Mouse (Mus musculus): ENCODE results near the gene Gtpbp8. TPM values are rescaled to one million over a fixed set of nuclear protein-coding genes. Genes with fewer than 3 reads are reported as not detected.

Gene Gtpbp8
- 11.4 to 13.8 TPM (median 12.3 TPM) in 4 replicates for total RNA-seq (2023; ENCODE audit: inconsistent age)

GRCm38 (mm10) chr16:44745866-44746562 is at the start of gene Gtpbp8:
Gene Gtpbp8 (minus strand): TSS chr16:44746363.

DNA sequence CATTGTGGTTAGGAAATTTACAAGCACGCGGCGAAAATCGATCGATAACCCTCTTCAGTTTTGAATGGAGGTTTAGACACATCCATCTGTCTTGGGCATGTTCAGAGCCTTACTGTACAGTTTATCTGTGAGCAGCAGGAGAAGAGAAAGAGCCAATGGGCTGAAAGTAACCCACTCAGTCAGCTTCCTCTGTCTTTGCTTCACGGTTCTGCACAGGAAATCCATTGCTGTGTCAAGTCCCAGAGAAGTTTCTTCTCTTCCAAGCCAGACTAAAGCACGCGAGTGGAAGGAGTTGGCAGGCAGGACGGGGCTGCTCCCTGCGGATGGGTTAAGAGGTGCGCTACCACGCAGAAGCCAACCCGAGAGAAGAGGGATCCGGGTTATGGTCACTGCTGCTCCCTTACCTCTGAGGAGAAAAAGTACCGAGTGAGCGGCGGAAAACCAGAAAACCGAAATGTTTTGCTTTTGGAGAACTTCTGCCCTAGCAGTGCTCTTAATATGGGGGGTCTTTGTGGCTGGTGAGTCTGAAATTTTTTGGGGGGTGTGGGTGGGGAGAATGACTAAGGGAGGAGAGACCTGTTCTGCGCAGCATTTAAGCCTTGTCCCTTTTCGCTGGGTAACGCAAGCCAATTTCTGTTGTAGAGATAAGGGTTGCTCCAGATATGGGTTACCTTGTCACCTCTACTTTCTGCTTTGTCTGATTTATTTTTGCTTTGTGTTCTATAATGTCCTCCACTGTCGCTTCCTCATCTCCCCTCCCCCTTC is 19.6 kb upstream of the Gtpbp8 start, which contains the start of gene Cd200r1:
Cd200r1 (plus strand) TSS at position 182 of the 765 bp plus-strand sequence.

GRCm38 (mm10) chr16:44724083-44724787 is 21.9 kb downstream of the Gtpbp8 start, which contains the start of gene Nepro:
Gene Nepro (plus strand): TSS chr16:44724301.

Other genes starting within 250 kb of the Gtpbp8 start
- 0.10 TPM in 1 of 4 replicates, not detected in the others for gene Boc, start 187.5 kb downstream of the Gtpbp8 start, total RNA-seq (2023; ENCODE audit: inconsistent age)
- gene Nepro, start 22.1 kb downstream of the Gtpbp8 start, total RNA-seq (2023; ENCODE audit: inconsistent age), result 12.3 to 13.9 TPM (median 13.3 TPM) in 4 replicates
- gene Cd200r1, start 19.4 kb upstream of the Gtpbp8 start, total RNA-seq (2023; ENCODE audit: inconsistent age), result 0.35 to 0.90 TPM (median 0.65 TPM) in 4 replicates
- not detected in 4 replicates for gene Cd200r4, start 65.4 kb upstream of the Gtpbp8 start, total RNA-seq (2023; ENCODE audit: inconsistent age)
- gene Cd200r2, start 120.7 kb upstream of the Gtpbp8 start, total RNA-seq (2023; ENCODE audit: inconsistent age), result 0.30 TPM in 1 of 4 replicates, not detected in the others
- gene Cd200r3, start 197.3 kb upstream of the Gtpbp8 start, total RNA-seq (2023; ENCODE audit: inconsistent age), result 1.00 TPM in 1 of 4 replicates, not detected in the others

All from B cell, adult (primary cell).